Mouse (Mus musculus) layer of hippocampus, postnatal 10 days (tissue): ENCODE data around the gene Mlph. TPM values are rescaled to one million over a fixed set of nuclear protein-coding genes. Genes with fewer than 3 reads are reported as not detected.

Experiments
- total RNA-seq, 2 experiments: library from RNA; stranded (reverse); gene quantifications; 2 replicates each; pipeline ENCODE4 v1.2.3; 2021

The Mlph gene
- total RNA-seq, 2 experiments from 2014 or later = 0.41 to 0.47 TPM

Other genes starting within 250 kb of the Mlph start
- 1 to 10 TPM; 7.3 to 7.4 TPM for gene Col6a3, start 71.1 kb upstream of the Mlph start, total RNA-seq
- not detected for gene Prlh, start 38.0 kb downstream of the Mlph start, total RNA-seq
- under 1 TPM in 1 of 2 experiments, not detected in 1; 0.40 TPM for gene Rab17, start 54.6 kb downstream of the Mlph start, total RNA-seq
- 10 to 100 TPM; 73.9 to 88.3 TPM for gene Lrrfip1, start 83.7 kb downstream of the Mlph start, total RNA-seq
- gene Rbm44, start 230.0 kb downstream of the Mlph start, total RNA-seq = not detected